Mouse (Mus musculus): Measurements from ENCODE around the gene Ccdc58. TPM values are rescaled to one million over a fixed set of nuclear protein-coding genes. Genes with fewer than 3 reads are reported as not detected.
"Not testable (repeated sequence)": the region's sequence is repeated elsewhere in the genome, so short reads cannot be mapped to it uniquely, and the experiment has no call there.

Gene Ccdc58
- polyA plus RNA-seq, 1 experiment = 20.5 TPM

GRCm38 (mm10) chr16:36051491-36051890 lies 20.0 kb upstream of the Ccdc58 start:
- no peak overlapping the region for H3K4me3 ChIP-seq (replicated peaks; ENCODE audit: insufficient read depth, low read depth, low read length)
- H3K27ac ChIP-seq (ENCODE audit: insufficient read depth, low read length) = no peak overlapping the region
- no peaks in the 10 kb centered on the region for H3K27me3 ChIP-seq (ENCODE audit: control insufficient read depth, insufficient read depth, low read length)
- DNase-seq = no peak
- H3K4me1 ChIP-seq (ENCODE audit: control insufficient read depth, insufficient read depth, low read length) = no peaks in the 10 kb centered on the region
- WGBS = 93% methylated on average over 6 of the region's 6 CpGs
- no peak for TF ChIP-seq POLR2A (IDR thresholded peaks at IDR 0.05; ENCODE audit: borderline replicate concordance, insufficient read depth, low read length)
- TF ChIP-seq CTCF (IDR thresholded peaks at IDR 0.05; ENCODE audit: borderline replicate concordance, insufficient read depth, low read depth, low read length) = no peak

GRCm38 (mm10) chr16:36053524-36054275 lies 17.8 kb upstream of the Ccdc58 start:
- no peak for DNase-seq
- WGBS = 92% methylated on average over 6 of the region's 6 CpGs
- no peak overlapping the region for H3K27ac ChIP-seq (ENCODE audit: insufficient read depth, low read length)
- H3K4me1 ChIP-seq (ENCODE audit: control insufficient read depth, insufficient read depth, low read length) = no peaks in the 10 kb centered on the region
- TF ChIP-seq CTCF (IDR thresholded peaks at IDR 0.05; ENCODE audit: borderline replicate concordance, insufficient read depth, low read depth, low read length) (no peak), POLR2A (IDR thresholded peaks at IDR 0.05; ENCODE audit: borderline replicate concordance, insufficient read depth, low read length) (no peak)
- no peaks in the 10 kb centered on the region for H3K27me3 ChIP-seq (ENCODE audit: control insufficient read depth, insufficient read depth, low read length)
- no peak overlapping the region for H3K4me3 ChIP-seq (replicated peaks; ENCODE audit: insufficient read depth, low read depth, low read length)

- no peak overlapping the region for H3K4me3 ChIP-seq (replicated peaks; ENCODE audit: insufficient read depth, low read depth, low read length)
- H3K27ac ChIP-seq (ENCODE audit: insufficient read depth, low read length) = no peak overlapping the region
- no peaks in the 10 kb centered on the region for H3K27me3 ChIP-seq (ENCODE audit: control insufficient read depth, insufficient read depth, low read length)
- no peak for DNase-seq
- WGBS = 94% methylated on average over 8 of the region's 8 CpGs
- H3K4me1 ChIP-seq (ENCODE audit: control insufficient read depth, insufficient read depth, low read length) = no peaks in the 10 kb centered on the region
- TF ChIP-seq POLR2A (IDR thresholded peaks at IDR 0.05; ENCODE audit: borderline replicate concordance, insufficient read depth, low read length) (no peak), CTCF (IDR thresholded peaks at IDR 0.05; ENCODE audit: borderline replicate concordance, insufficient read depth, low read depth, low read length) (no peak)
These were observed 16.6 kb upstream of the Ccdc58 start for GRCm38 (mm10) chr16:36054920-36055319.

GRCm38 (mm10) chr16:36056416-36056815 lies 15.1 kb upstream of the Ccdc58 start:
- WGBS = 85% methylated on average over 11 of the region's 11 CpGs
- no peaks in the 10 kb centered on the region for H3K27me3 ChIP-seq (ENCODE audit: control insufficient read depth, insufficient read depth, low read length)
- no peak for DNase-seq
- H3K4me3 ChIP-seq (replicated peaks; ENCODE audit: insufficient read depth, low read depth, low read length) = no peak overlapping the region
- no peak overlapping the region for H3K27ac ChIP-seq (ENCODE audit: insufficient read depth, low read length)
- TF ChIP-seq CTCF (IDR thresholded peaks at IDR 0.05; ENCODE audit: borderline replicate concordance, insufficient read depth, low read depth, low read length) (no peak), POLR2A (IDR thresholded peaks at IDR 0.05; ENCODE audit: borderline replicate concordance, insufficient read depth, low read length) (no peak)
- H3K4me1 ChIP-seq (ENCODE audit: control insufficient read depth, insufficient read depth, low read length) = no peaks in the 10 kb centered on the region

GRCm38 (mm10) chr16:36057933-36058475 lies 13.5 kb upstream of the Ccdc58 start:
- no peak for TF ChIP-seq POLR2A (IDR thresholded peaks at IDR 0.05; ENCODE audit: borderline replicate concordance, insufficient read depth, low read length)
- TF ChIP-seq CTCF (IDR thresholded peaks at IDR 0.05; ENCODE audit: borderline replicate concordance, insufficient read depth, low read depth, low read length) = no peak
- Histone ChIP-seq H3K27ac (ENCODE audit: insufficient read depth, low read length) (no peak overlapping the region), H3K4me3 (replicated peaks; ENCODE audit: insufficient read depth, low read depth, low read length) (no peak overlapping the region), H3K4me1 (ENCODE audit: control insufficient read depth, insufficient read depth, low read length) (no peaks in the 10 kb centered on the region), H3K27me3 (ENCODE audit: control insufficient read depth, insufficient read depth, low read length) (no peaks in the 10 kb centered on the region)
- WGBS = 90% methylated on average over 8 of the region's 8 CpGs
- no peak for DNase-seq

GRCm38 (mm10) chr16:36062534-36062933 lies 9.0 kb upstream of the Ccdc58 start:
- H3K4me3 ChIP-seq (replicated peaks; ENCODE audit: insufficient read depth, low read depth, low read length); H3K4me1 ChIP-seq (ENCODE audit: control insufficient read depth, insufficient read depth, low read length); H3K27me3 ChIP-seq (ENCODE audit: control insufficient read depth, insufficient read depth, low read length); H3K27ac ChIP-seq (ENCODE audit: insufficient read depth, low read length); DNase-seq: not testable (repeated sequence)
- 90% methylated on average over 1 of the region's 1 CpGs for WGBS

GRCm38 (mm10) chr16:36063315-36063714 lies 8.2 kb upstream of the Ccdc58 start:
- peaks cover 5% of the 10 kb centered on the region; the same call in 1 of the 2 replicates for H3K4me1 ChIP-seq (ENCODE audit: control insufficient read depth, insufficient read depth, low read length)
- 47% methylated on average over 2 of the region's 2 CpGs for WGBS
- TF ChIP-seq CTCF (IDR thresholded peaks at IDR 0.05; ENCODE audit: borderline replicate concordance, insufficient read depth, low read depth, low read length) = no peak
- TF ChIP-seq POLR2A (IDR thresholded peaks at IDR 0.05; ENCODE audit: borderline replicate concordance, insufficient read depth, low read length) = no peak
- DNase-seq = peak in 1 of 2 experiments; percentile 26
- H3K27ac ChIP-seq (ENCODE audit: insufficient read depth, low read length) = 0 out of 2 replicates have a peak overlapping the region, but pooled peaks have one; percentile 15
- no peak overlapping the region for H3K4me3 ChIP-seq (replicated peaks; ENCODE audit: insufficient read depth, low read depth, low read length)
- H3K27me3 ChIP-seq (ENCODE audit: control insufficient read depth, insufficient read depth, low read length) = no peaks in the 10 kb centered on the region

GRCm38 (mm10) chr16:36064904-36065303 lies 6.6 kb upstream of the Ccdc58 start:
- Histone ChIP-seq H3K4me1 (ENCODE audit: control insufficient read depth, insufficient read depth, low read length) (peaks cover 5% of the 10 kb centered on the region), H3K27me3 (ENCODE audit: control insufficient read depth, insufficient read depth, low read length) (no peaks in the 10 kb centered on the region), H3K27ac (ENCODE audit: insufficient read depth, low read length) (no peak overlapping the region), H3K4me3 (replicated peaks; ENCODE audit: insufficient read depth, low read depth, low read length) (no peak overlapping the region)
- 89% methylated on average over 5 of the region's 5 CpGs for WGBS
- DNase-seq = no peak
- TF ChIP-seq CTCF (IDR thresholded peaks at IDR 0.05; ENCODE audit: borderline replicate concordance, insufficient read depth, low read depth, low read length) = no peak
- TF ChIP-seq POLR2A (IDR thresholded peaks at IDR 0.05; ENCODE audit: borderline replicate concordance, insufficient read depth, low read length) = no peak
